Mouse (Mus musculus): Measurements from ENCODE around the gene 1700067P10Rik.

1700067P10Rik gene

DNA sequence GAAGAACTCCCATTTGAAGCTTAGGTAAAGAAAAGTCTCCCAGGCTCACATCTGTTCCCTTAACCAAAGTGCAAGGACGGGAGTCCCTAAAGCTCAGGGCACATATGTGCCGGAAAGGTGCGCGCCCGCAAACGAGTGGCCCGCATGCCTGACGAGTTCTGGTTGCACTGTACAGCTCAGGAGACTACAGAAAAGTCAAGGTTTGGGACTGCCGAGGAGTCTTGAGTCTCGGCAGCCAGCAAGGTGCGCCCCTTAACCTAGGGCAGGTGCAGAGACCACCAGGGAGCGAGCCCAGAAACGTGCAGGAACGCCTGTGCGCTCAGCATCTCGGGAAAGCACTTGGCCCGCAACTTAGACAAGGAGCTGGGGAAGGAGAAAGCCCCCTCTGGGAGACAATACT, 7.2 kb downstream of the 1700067P10Rik start:
- DNase-seq: no peak

- peak; percentile 39 for DNase-seq
Measured at GRCm38 (mm10) chr17:48097011-48097742, 8.1 kb downstream of the 1700067P10Rik start.

- DNase-seq: no peak
Measured at GRCm38 (mm10) chr17:48097743-48098527, 8.8 kb downstream of the 1700067P10Rik start.

GRCm38 (mm10) chr17:48098528-48098890, 9.4 kb downstream of the 1700067P10Rik start:
- DNase-seq: no peak

GRCm38 (mm10) chr17:48099312-48099711, 10.2 kb downstream of the 1700067P10Rik start:
- no peak for DNase-seq

DNA sequence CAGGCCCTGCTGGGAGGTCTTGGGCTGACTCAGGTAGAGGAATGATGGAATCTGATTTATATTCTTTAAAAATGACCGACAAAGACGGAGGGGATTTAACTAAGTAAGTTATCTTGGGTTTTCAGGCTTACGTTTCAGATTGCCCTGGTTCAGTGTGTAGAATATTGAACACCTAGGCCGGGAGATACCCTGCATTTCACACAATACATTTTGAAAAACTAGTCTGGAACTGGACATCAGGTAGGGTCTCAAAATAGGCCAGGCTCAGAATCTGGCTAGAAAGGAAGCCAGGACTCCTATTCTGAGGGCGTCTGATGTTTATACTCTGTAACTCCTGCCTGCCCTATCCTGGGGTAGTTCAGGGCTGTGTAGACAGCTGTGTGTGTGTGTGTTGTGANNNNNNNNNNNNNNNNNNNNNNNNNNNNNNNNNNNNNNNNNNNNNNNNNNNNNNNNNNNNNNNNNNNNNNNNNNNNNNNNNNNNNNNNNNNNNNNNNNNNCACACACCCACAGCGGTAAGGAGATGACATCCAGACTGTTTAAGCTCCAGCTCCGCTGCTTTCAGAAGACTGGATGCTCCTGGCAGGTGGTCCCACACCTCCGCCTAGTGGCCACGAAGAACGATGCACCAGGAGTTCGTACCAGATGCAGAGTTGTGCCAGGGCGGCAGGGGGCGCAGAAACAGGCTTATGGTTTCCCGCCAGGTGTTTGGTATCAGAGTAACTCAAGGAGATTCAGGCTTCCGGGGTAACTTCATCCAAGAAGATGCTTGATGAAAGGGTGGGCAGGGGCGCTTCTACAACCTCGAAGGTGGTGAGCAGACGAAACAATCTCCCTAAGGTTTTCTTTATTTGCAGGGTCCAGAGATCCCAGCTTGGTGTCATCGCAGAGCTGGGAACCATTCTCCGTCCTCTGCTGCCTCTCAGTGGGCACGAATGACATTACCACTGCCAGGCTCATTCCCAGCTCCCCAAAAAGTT, 11.6 kb downstream of the 1700067P10Rik start:
- DNase-seq: peak; percentile 88

GRCm38 (mm10) chr17:48107333-48107732, 18.2 kb downstream of the 1700067P10Rik start:
- no peak for DNase-seq

DNA sequence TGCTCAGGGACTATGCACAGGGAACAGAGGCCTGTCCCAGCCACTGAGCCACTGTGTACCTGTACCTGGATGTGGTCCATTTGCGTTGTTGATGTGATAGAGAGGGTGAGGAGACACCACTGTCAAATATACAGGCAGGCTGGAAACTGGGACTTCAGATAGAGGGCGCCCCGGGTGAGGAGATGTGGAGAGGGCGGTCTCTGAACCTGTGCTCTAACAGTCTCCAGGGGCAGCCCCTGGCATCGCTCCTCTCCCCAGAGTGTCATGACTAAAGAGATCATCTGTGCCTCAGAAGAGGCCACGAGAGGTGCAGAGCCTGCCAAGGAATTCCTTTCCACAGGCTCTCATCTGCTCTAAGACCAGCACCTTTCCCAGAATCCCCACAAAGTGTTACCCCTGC, 18.7 kb downstream of the 1700067P10Rik start:
- no peak for DNase-seq

- DNase-seq: no peak
Measured at GRCm38 (mm10) chr17:48108520-48108919, 19.4 kb downstream of the 1700067P10Rik start.

DNA sequence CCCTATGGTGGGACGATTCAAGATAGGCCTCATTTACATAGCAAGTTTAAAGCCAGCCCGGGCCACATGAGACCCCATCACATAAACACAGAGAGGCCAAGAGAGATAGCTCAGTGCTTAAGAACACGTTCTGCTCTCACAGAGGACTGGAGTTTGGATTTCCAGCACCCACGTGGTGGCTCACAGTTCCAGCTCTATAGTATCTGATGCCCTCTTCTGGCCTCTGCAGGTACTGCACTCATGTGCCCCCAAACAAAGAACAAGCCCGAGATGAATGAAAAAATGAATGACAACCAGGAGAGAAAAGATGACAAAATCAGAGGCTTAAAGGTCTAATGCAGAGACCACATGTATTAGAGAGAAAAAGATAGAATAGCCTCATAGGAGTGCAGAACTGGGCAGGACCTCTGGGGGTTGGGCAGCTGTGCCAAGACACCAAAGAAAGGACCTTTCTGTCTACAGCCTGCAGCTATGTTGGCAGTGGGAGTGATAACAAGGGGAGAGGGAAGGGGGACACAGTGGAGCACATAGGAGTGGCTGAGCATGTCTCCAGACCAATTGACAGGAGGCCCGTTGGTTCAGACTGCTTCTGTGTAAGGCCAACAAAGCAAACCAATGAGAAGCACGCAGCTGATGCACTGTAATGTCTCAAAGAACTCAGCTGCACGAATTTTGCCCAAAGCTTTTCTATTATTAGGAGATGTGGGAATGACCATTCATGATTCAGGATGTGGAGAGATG, 21.6 kb downstream of the 1700067P10Rik start:
- DNase-seq: no peak

GRCm38 (mm10) chr17:48118570-48118969, 29.5 kb downstream of the 1700067P10Rik start:
- no peak for DNase-seq

DNA sequence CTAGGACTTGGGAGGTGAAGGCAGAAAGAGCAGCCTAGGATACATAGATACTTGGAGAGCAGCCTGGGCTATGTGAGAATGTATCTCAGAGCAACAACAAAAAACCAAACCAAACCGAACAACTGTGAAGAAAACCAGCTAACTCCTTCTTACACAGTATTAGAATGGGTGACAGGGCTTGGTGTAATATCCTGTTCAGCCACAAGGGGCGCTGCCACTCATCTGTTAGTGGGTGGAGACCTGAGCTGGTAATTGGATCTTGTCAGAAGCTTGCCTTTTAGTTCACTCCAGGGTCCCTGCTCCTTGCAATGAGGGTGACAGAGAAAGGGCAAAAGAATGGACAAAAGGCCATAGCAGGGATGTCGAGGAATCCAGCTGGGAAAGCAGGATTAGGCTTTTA, 30.5 kb downstream of the 1700067P10Rik start:
- DNase-seq: peak; percentile 49

GRCm38 (mm10) chr17:48120456-48120855, 31.3 kb downstream of the 1700067P10Rik start:
- no peak for DNase-seq

- DNase-seq: no peak
Measured at GRCm38 (mm10) chr17:48132810-48133209, 43.7 kb downstream of the 1700067P10Rik start.
